Mouse (Mus musculus) c-Kit-positive CD71-positive TER-119-negative erythroid progenitor cells, embryonic 14.5 days (primary cell): Measurements from ENCODE around the gene Arhgap33.

Source experiments
- DNase-seq: peaks from one replicate; pipeline ENCODE4 v3.0.0-alpha.2; 2013; ENCODE audit warnings: low read depth

Gene Arhgap33

DNA sequence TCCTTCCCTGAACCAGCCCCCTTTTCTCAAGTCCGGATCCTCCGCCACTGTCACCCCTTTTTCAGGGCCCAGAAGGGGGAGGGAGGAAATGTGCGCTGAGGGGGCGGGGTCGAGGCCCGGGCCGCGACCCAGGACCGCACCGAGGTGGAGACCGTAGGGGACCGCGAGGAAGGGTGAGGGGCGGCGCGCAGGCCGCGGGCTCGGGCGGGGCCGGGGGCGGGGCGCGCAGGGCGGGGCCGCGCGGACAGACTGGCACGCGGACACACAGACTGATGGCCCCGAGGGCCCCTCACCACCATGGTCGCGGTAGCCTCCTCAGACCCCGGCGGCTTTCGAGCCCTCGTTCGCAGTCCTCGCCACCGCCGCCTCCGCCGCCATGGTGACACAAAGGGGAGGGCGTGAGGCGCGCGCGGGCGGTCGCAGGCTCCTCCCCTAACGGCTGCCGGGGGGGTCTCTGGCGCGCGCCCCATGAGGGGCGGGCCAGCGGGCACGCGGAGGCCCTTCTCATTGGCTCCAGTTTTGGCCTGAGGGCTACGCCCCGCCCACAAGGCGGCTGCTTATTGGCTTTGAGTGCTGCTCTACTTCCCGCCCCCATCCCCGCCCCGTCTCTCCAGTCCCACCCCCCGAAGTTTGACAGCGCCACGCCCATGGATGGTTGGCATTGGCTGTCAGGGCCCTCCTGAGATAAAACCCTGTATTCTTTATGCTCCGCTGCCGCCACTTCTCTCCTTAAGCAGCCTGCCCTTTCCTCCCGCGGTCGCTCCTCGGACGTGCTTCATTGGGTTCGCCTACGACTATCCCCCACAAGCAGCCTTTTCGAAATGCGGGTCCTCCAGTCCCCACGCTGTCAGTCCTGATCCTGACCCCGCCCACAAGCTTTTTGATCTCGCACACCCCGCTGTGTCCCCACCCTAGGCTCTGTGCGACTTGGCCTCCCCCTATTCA is at the start of gene Arhgap33:
Arhgap33 (minus strand) TSS at position 428 of the 945 bp plus-strand sequence.
- DNase-seq, result peak; percentile 98

DNA sequence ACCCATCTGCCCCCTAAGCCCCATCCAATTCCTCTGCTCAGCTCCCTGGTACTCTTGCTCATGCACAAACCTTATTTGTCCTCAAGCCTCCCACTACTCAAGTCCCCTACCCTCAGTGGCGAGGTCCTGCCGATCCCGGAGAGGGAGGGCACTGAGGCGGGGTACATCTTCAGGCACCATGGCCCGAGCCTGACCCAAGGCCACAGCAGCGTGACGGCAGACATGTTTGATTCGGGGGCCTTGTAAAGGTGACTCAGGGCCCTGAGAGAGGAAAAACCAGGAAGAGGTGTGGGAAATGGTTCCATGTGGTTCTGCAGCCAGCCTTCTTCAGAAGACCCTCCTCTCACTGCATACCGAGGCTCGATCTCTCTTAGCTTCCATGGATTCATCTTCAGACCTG is 49.5 kb upstream of the Arhgap33 start:
- no peak for DNase-seq

GRCm38 (mm10) chr7:30581547-30581946 is 46.7 kb upstream of the Arhgap33 start:
- no peak for DNase-seq

- DNase-seq, result no peak
Observed at GRCm38 (mm10) chr7:30579950-30580349, 45.1 kb upstream of the Arhgap33 start.

- DNase-seq, result no peak
Observed at GRCm38 (mm10) chr7:30572969-30573368, 38.1 kb upstream of the Arhgap33 start.

- no peak for DNase-seq
Observed at GRCm38 (mm10) chr7:30572389-30572788, 37.5 kb upstream of the Arhgap33 start.

DNA sequence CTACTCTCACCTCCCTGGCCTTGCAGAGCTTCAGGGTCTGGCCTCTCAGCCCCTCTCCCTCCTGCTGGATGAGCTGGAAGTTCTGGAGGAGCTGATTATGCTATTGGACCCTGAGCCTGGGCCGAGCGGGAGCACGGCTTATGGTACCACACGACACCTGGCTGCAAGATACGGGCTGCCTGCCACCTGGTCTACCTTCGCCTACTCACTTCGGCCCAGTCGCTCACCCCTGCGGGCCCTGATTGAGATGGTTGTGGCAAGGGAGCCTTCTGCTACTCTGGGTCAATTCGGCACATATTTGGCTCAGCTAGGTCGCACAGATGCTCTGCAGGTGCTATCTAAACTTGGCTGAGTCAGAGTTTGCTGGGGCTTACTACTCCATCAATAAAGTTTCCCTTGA is 32.7 kb upstream of the Arhgap33 start:
- no peak for DNase-seq

- no peak for DNase-seq
Observed at GRCm38 (mm10) chr7:30566033-30566432, 31.2 kb upstream of the Arhgap33 start.

- no peak for DNase-seq
Observed at GRCm38 (mm10) chr7:30564970-30565571, 30.2 kb upstream of the Arhgap33 start, which contains the start of gene Igflr1. Igflr1 (plus strand) TSS chr7:30565427.

- no peak for DNase-seq
Observed at GRCm38 (mm10) chr7:30563906-30564280, 29.0 kb upstream of the Arhgap33 start.

DNA sequence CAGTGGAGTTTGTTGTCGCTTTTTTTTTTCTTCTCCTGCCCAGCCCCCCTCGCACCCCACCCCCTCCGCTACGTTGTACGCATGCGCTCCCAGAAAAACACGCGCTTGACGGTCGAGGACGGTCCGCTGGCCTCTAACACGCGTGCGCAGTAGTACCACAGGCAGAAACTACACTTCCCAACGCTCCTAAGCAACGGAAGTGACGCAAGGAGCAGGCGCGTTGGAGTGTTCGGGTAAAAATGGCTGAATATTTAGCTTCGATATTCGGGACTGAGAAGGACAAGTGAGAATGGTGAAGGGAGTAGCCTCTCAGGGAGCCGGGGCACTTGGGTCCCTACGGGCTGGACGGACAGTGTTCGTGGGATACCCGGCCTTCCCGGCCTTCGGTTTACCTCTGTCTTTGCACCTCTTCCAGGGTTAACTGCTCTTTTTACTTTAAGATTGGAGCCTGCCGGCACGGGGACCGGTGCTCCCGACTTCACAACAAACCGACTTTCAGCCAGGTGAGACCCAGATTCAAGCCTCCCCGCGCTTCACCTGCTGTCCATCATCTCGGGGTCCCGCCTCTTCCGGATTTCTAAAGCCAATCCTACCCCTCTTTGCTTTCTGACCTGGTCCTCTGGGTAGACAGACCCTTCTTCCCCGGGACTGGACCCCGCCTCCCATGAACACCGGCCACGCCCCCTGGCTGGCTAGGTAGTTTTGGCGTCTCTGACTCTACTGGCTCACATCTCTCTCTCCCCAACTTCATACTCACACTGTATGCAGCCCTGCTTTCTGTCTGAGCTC is 28.5 kb upstream of the Arhgap33 start, which contains the start of the genes U2af1l4, Gm49396 and Psenen:
U2af1l4 (plus strand) TSS at position 185 of the 789 bp plus-strand sequence.
Gm49396 (plus strand) TSS at position 228 of the 789 bp plus-strand sequence.
Psenen (minus strand) TSS at position 511 of the 789 bp plus-strand sequence.
- peak; percentile 98 for DNase-seq

DNA sequence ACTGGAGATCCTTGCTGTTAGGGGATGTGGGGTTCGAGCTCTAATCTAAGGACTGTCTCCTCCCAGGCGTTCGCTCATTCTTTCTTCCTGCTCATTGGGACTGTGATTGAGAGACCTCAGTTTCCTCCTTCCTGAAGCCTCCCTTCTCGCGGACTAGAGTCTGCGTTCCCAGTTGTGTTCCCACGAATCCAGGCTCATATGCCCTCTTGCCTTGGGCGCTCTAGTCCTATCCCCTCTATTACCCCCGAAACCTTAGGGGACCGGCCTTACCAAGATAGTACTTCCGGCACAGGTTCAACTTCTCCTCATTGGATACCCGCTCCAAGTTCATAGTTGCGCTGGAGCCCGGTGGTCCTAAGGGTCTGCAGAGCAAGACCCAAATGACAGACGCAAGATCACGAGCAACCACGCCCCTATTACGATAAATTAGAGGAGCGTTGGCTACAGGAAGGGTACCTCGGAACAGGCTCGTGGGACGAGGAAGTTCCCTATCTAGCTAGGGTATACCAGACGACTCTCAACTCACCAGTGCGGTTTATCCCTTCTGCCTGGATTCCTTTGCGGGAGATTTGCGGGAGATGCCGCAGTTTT is 27.8 kb upstream of the Arhgap33 start:
- peak; percentile 41 for DNase-seq

DNA sequence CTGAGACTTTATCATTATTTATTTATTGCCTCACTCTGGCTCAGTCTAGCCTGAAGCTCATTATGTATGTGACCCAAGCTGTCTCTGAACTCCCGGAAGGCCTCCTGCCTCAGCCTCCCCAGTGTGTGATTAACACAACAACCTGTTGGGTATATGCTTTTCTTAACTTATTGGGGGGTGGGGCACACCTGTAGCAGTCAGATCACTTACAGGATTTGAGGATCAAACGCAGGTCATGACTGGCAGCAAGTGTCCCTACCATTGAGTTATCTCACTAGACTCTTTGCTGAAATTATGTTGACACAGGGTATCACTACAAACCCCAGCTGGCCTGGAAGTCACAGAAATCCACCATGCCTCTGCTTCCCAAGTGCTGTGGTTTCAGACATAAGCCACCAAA is 25.4 kb upstream of the Arhgap33 start:
- no peak for DNase-seq

DNA sequence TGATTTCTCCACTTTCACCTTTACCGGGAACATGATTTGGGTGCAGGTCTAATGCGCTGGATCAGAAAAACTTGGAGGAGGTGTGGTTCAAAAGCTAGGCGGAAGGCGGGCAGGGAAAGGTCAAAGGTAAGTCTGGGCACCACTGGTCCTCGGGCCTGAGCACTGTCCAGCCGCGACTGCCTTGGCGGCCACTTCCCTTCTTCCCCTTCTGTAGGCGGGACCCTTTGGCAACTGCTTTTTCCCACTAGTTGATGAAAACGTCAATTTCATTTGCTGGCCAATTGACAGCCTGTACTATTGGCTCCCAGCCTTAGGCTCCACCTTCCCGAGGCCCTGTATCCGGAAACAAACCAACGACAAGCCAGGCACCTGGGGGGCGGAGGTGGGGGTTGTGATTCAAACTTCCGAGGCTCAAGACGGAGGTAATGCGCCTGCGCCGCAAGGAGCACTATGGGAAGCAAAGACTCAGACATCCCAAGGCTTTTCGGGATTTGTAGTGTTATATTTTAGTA is 24.6 kb upstream of the Arhgap33 start, which contains the start of gene Lin37:
Lin37 (minus strand) TSS at position 396 of the 512 bp plus-strand sequence.
- peak; percentile 96 for DNase-seq

GRCm38 (mm10) chr7:30558656-30559442 is 24.0 kb upstream of the Arhgap33 start:
- DNase-seq, result no peak

- DNase-seq, result no peak
Observed at GRCm38 (mm10) chr7:30557901-30558514, 23.1 kb upstream of the Arhgap33 start.

DNA sequence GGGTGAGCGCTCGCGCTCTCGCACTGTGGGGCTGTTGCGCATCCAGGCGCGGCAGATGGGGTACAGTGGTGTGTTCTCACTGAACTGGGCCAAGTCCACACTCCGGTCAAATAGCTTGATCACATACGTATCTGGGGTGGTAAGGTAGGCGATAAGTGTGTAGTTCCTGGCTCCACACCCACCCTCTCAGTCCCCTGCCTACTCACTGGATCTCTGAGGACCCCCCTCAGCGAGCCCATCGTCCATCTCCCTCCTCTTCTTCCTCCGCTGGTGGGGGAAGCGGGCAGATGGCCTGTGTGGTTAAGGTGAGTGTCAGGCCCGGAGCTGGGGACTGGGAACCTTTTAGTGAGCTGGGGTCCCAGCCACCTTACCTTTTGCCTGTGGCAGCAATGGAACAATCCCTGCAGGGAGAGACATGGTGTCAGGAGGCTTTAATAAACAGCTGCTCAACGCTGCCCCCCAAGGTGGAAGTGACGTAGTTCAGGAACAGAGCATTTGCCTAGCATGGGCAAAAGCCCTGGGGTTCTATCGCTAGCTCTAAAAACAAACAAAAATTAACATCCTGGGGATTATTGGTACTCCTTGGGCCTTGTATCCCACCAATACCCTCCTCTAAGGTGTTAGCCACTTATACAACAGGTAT is 22.2 kb upstream of the Arhgap33 start:
- DNase-seq, result no peak

GRCm38 (mm10) chr7:30553810-30554584 is 19.1 kb upstream of the Arhgap33 start:
- no peak for DNase-seq
